Mouse (Mus musculus): ENCODE data around the gene Mrtfa. TPM values are rescaled to one million over a fixed set of nuclear protein-coding genes. Genes with fewer than 3 reads are reported as not detected.

The Mrtfa gene
- total RNA-seq, 1 experiment from 2014 or later: 15.8 TPM

DNA sequence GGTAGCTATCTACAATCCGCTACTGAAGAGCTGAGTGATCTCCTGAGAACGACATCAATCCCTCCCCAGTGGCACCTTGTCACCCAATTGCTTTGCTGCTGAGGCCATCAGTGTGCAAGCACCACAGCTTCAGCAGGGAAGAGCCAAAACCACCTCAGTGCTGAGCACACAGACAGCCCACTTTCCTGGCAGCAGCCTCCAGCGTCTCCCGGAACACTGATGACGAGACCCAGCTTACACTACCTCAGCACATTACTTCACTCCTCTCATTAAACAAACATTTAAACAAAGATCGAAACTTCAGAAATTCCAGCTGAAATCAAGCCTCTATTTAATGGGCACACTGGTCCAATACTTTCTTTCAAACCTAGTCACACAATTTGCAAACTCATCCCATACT is 21.8 kb downstream of the Mrtfa start:
- no peak for ATAC-seq (replicated peaks in 1 of 2; ENCODE audit: insufficient read depth in 1 of 2, low FRiP score in 2 of 2, low TSS enrichment in 1 of 2, low read depth in 1 of 2, poor library complexity in 2 of 2, severe bottlenecking in 2 of 2)

DNA sequence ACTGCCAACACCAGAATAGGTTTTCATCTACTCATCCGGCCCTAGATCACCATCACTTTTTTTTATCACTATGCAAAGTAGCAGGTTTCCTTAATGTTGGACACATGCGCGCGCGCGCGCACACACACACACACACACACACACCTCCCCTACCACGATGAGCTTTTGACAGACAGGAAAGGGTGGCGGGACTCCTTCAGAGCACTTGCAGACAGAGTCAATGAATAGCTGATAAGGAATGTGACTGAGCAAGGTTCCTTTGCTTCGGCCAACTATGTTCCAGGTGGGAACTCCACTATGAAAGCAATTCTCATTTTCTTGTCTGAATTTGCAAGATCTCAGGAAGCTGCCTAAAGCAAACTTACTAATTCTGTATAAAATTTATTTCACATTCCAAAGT is 22.7 kb downstream of the Mrtfa start:
- ATAC-seq (replicated peaks in 1 of 2; ENCODE audit: insufficient read depth in 1 of 2, low FRiP score in 2 of 2, low TSS enrichment in 1 of 2, low read depth in 1 of 2, poor library complexity in 2 of 2, severe bottlenecking in 2 of 2): no peak

DNA sequence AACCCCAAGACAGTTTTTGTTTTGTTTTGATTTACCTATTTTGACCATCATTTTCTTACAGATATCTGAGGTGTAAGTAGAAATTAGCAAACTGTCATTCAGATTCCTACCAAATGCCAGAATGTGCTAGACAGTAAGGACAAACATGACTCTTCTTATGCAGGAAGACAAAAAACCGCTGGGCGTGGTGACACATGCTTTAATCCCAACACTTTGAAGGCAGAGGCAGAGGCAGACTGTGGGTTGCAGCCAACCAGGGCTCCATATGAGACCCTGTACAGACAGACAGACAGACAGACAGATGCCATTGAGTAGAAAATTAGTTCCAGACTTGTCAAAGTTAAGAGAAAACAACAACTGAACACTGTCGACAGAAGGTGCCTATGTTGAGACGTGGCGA is 24.3 kb downstream of the Mrtfa start:
- no peak for ATAC-seq (replicated peaks in 1 of 2; ENCODE audit: insufficient read depth in 1 of 2, low FRiP score in 2 of 2, low TSS enrichment in 1 of 2, low read depth in 1 of 2, poor library complexity in 2 of 2, severe bottlenecking in 2 of 2)

DNA sequence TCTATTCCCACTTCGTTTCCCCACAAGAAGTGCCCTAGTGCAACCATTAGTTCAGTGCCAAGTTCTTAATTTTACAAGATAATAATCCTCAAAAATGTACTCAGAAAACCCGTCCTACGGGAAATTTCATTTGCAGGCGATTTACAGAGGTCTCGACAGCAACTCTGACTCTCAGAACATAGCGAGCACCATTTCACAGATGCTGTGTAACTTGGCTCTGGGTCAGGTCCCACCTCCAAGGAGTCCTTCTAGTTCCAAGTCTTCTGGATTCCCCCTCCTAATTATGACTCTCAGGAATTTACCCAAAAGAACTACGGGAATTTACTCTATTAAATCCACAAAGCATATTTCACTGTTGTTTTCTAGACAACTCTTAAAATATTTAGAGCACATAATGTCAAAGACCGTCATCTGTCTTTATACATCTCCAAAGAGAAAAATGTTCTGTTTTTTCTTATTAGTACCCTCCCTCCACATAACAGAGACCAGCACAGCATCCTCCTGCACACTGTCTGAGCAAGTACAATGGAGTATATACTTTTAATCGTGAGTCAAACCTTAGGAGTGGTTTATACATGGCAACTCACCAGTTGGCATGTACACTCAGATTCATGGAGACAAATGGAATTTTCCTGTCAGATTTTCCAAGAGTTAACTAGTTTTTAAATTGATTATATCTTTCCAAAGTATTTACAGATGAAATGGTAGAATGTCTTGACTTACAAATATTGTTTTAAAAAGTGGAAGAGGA is 25.8 kb downstream of the Mrtfa start:
- no peak for ATAC-seq (replicated peaks in 1 of 2; ENCODE audit: insufficient read depth in 1 of 2, low FRiP score in 2 of 2, low TSS enrichment in 1 of 2, low read depth in 1 of 2, poor library complexity in 2 of 2, severe bottlenecking in 2 of 2)

DNA sequence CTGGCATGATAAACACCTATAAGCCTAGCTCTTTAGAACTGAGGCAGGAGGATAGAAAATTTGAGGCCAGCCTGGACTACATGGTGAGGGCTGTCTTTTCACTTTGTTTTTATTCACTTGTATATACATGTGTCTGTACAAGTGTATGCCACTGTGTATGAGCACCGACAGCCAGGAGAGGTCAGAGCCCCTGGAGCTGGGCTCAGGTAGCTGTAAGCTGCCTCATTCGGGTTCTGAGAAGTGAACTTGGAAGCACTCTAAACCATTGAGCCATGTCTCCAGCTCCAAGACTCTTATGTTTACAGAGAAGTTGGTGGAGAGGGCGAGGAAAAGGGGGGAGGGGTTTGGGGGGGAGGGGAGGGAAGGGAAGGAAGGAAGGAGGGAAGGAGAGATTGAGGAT is 29.0 kb downstream of the Mrtfa start:
- ATAC-seq (replicated peaks in 1 of 2; ENCODE audit: insufficient read depth in 1 of 2, low FRiP score in 2 of 2, low TSS enrichment in 1 of 2, low read depth in 1 of 2, poor library complexity in 2 of 2, severe bottlenecking in 2 of 2): no peak

DNA sequence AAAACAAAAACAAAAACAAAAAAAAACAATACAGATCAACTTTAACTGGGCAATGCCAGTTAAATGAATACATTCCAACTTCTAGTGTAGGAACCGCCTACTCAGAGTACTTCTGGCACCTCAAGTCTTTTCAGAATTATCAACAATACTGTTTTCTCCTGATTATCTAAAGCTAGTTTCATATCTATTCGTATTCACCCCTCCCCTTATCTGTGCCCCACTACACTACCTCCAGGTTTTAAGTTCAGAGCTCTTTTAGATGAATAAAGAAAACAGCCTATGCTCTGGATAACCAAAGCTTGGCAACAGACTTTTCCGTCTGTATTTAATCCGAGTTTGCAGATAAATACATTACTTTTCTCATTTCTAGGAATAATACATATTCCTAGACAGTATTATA is 29.9 kb downstream of the Mrtfa start:
- no peak for ATAC-seq (replicated peaks in 1 of 2; ENCODE audit: insufficient read depth in 1 of 2, low FRiP score in 2 of 2, low TSS enrichment in 1 of 2, low read depth in 1 of 2, poor library complexity in 2 of 2, severe bottlenecking in 2 of 2)

DNA sequence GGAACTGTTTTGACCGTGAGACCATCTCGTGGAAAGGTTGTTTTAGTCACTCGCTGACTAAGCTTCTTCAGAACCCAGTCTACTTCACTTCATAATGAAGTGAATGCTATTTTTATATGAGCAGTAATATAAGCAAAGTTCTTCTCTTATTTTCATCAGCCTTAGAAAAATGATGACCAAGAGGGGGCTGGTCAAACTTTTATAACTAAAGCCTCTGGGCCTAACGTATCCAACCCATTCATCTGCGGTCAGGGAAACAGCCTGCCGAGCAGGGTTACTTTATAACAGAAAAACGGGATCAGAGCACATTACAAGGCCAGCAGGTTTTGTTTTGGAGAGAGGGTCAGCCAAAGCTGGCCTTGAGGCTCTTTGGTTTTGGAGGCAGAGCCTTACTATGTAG is 31.3 kb downstream of the Mrtfa start:
- ATAC-seq (replicated peaks in 1 of 2; ENCODE audit: insufficient read depth in 1 of 2, low FRiP score in 2 of 2, low TSS enrichment in 1 of 2, low read depth in 1 of 2, poor library complexity in 2 of 2, severe bottlenecking in 2 of 2): no peak

DNA sequence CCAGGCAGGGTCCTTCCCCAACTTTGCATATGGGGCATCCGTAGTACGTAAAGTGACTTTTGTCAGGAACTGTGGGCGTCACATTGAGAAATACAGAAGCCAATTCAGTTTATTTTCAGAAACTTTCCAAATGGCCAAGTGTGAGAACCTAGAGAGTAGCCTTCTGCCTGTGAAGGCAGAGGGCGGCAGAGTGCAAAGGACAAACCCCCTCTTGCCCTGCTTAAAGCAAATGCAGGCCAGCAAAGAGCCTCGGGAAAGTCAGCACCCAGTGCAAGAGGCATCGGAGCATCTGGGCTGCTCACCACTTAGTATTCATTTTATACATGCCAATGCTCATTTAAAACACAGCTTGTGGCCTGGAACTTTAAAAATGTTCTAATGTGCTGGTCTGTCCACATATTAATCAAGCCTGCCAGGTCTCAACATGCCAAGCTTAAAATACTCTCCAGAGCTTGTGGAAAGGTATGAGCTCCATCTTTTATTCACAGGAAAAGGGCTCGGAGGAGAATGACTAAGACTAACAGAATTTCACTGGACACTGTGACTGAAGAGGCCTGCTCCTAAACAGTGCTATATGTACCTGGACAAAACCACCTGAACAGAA is 31.9 kb downstream of the Mrtfa start:
- no peak for ATAC-seq (replicated peaks in 1 of 2; ENCODE audit: insufficient read depth in 1 of 2, low FRiP score in 2 of 2, low TSS enrichment in 1 of 2, low read depth in 1 of 2, poor library complexity in 2 of 2, severe bottlenecking in 2 of 2)

DNA sequence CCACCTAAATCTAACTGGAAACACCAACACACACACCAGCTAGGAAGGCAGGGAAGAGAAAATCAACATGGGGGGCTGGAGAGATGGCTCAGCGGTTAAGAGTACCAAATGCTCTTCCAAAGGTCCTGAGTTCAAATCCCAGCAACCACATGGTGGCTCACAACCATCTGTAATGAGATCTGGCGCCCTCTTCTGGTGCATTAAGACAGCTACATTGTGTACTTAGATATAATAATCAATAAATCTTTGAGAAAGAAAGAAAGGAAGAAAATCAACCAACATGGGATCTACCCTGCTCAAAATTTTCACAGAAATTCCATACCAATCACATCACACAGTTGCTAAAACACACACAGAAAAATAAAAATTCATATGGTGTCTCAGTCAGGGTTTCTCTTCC is 34.1 kb downstream of the Mrtfa start:
- ATAC-seq (replicated peaks in 1 of 2; ENCODE audit: insufficient read depth in 1 of 2, low FRiP score in 2 of 2, low TSS enrichment in 1 of 2, low read depth in 1 of 2, poor library complexity in 2 of 2, severe bottlenecking in 2 of 2): no peak

DNA sequence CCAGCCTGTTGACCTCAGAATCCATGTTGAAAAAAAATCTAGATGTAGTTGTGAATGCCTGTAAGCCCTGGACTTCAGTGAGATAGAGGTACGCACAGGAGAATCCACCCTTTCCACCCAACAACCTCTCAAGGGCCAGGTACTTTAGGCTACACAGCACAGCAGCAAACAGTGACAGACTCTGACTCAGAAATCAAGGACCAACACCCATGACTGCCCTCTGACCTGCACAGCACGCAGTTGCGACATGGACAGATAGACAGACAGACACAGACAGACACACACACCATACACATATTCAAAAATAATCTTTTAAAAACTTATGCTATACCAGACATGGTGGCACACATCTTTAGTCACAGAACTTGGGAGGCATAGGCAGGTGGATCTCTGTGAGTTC is 34.7 kb downstream of the Mrtfa start:
- ATAC-seq (replicated peaks in 1 of 2; ENCODE audit: insufficient read depth in 1 of 2, low FRiP score in 2 of 2, low TSS enrichment in 1 of 2, low read depth in 1 of 2, poor library complexity in 2 of 2, severe bottlenecking in 2 of 2): no peak

DNA sequence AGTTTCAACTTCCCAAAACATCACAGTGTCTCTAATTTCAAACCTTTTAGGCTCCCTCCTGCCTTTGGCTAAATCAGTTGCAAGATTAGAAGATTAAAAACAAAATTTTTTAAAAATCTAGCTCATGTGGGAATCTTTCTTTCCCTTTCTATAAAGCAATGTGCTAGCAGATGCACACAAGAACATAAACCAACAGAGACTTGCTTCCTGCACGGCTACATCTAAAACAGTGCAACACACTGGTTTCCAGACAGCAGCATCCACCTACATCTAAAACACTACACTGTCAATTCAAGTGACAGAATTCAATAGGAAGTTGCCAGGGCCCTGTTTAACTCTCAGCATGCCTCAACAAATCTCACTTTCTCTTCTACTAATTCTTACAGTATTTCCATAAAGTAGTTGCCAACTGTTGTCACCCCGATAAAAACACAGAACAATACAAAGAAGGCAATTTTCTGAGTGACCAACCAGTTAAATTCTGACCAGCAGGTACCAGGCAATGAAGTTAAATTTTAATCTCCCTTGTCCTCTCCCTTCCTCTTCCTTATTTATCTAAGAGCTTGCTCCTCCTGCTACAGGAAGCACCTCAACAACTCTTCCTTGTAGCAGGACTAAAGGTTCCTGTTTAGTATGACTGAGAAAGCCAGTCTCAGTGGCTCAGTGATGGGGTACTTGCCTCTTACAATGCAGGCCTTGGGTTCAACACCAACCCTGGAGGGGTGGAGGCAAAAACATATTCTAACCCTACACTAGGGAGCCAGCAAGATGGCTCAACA is 35.5 kb downstream of the Mrtfa start:
- no peak; a peak in 1 of 4 replicates for ATAC-seq (replicated peaks in 1 of 2; ENCODE audit: insufficient read depth in 1 of 2, low FRiP score in 2 of 2, low TSS enrichment in 1 of 2, low read depth in 1 of 2, poor library complexity in 2 of 2, severe bottlenecking in 2 of 2)

DNA sequence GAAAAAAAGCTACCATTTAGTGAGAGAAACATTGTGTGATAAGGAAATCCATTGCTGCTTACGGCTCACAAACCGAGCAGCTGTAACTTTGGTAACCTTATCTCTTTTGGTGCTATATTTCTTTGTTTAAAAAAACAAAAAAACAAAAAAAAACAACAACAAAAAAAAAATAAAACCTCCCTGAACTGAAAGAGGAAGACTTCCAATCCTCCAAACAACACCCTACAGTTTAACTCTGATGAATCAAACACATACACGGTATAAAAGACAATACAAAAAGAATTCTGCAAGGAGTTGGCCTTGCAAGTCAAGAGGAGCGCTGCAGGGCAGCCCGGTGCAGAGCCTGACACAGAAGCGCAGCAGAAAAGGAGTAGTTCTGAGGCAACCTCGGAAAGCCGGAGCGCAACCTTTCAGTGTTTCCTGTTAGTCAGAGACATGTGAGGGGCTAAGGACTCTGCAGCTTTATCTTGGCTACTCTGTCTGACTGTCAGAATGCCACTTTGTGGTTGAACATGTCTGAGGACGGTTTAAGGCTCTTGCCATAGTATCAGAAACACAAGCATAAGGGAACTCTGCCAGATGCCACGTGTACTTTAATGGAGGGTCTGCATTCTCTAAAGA is 48.5 kb downstream of the Mrtfa start:
- ATAC-seq (replicated peaks in 1 of 2; ENCODE audit: insufficient read depth in 1 of 2, low FRiP score in 2 of 2, low TSS enrichment in 1 of 2, low read depth in 1 of 2, poor library complexity in 2 of 2, severe bottlenecking in 2 of 2): no peak

DNA sequence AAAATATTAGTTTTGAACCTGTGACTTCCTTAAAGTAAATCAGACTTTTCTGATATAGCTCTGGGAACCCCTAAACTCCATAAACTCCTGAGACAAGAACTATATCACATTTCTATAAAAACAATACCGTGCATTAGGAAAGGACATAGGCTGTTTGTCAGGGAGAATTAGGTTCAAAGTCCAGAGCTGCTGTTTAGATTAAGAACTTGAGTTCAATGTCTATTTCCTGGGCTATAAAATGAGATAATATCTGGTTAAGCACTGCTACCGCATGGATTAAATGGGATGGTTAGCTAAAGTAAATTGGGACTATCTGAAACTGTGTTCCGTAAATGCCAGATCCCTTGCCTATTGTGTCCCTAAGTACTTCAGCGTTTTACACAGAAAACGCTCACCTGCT is 50.6 kb downstream of the Mrtfa start:
- ATAC-seq (replicated peaks in 1 of 2; ENCODE audit: insufficient read depth in 1 of 2, low FRiP score in 2 of 2, low TSS enrichment in 1 of 2, low read depth in 1 of 2, poor library complexity in 2 of 2, severe bottlenecking in 2 of 2): no peak

DNA sequence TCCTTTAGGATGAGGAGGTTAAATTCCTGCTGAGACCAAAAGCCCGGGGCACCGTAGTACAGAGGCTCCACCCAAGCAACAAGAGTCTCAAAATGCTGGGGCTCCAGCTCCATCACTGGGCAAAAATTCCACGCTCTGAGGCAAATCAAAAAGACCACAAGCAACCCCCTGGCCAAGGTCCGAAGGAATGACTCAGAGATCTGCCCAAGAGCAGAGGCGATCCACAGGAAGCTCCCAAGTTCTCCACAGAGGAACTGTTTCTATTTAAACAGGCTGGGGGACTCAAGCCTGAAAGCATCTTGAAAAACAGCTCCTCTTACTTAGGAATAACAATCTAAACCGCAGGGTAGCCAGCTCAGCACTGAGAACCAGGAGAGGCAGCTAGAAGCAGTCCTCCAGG is 53.3 kb downstream of the Mrtfa start:
- ATAC-seq (replicated peaks in 1 of 2; ENCODE audit: insufficient read depth in 1 of 2, low FRiP score in 2 of 2, low TSS enrichment in 1 of 2, low read depth in 1 of 2, poor library complexity in 2 of 2, severe bottlenecking in 2 of 2): no peak

DNA sequence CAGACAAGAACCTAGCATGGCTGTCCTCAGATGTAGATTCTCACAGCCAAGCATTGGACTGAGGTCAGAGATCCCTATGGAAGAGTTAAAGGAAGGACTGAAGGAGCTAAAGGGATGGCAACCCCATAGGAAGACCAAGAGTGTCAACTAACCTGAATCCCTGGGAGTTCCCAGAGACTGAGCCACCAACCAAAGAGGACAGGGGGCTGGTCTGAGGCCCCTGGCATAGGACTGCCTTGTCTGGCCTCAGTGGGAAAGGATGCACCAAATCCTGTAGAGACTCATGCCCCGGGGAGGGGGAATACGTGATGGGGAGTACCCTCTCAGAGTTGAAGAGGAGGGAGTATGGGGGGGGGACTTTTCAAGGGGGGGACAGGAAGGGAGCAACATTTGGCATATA is 56.8 kb downstream of the Mrtfa start:
- no peak for ATAC-seq (replicated peaks in 1 of 2; ENCODE audit: insufficient read depth in 1 of 2, low FRiP score in 2 of 2, low TSS enrichment in 1 of 2, low read depth in 1 of 2, poor library complexity in 2 of 2, severe bottlenecking in 2 of 2)

DNA sequence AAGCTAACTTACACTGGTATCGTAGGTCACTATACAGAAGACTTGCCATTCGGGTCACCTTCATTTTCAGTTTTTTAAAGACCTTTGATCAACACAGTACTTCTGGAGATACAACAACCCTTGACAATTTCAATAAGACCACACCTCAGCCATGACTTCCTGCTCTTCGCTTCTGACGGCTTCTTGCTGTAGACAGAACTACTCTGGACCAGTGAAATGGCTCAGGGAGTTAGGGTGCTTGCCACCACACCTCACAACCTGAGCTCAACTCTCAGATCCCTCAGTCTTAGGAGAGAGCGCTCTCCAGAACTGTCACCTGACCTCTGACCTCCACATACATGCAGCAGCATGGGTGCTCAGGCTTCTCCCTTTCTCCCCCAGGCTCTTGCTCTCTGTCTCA is 59.4 kb downstream of the Mrtfa start:
- ATAC-seq (replicated peaks in 1 of 2; ENCODE audit: insufficient read depth in 1 of 2, low FRiP score in 2 of 2, low TSS enrichment in 1 of 2, low read depth in 1 of 2, poor library complexity in 2 of 2, severe bottlenecking in 2 of 2): no peak

DNA sequence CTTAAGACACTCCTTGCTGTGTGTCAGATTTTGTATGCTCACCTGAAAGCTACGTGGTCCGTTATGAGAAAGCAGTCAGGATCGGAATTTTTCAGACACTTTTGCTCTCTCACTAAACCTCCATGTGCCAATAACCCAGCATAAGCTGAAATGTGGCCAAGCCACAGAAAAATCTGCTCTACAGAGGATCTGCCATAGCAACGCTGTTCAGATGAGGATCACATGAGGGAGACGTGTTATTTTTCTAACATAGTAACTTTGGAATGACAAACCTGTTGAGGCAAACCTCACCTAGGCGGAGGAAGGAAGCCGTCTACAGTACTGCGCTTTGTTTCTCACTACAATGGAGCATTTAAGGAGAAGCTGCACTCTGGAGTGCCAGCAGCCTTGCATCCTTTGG is 60.6 kb downstream of the Mrtfa start:
- ATAC-seq (replicated peaks in 1 of 2; ENCODE audit: insufficient read depth in 1 of 2, low FRiP score in 2 of 2, low TSS enrichment in 1 of 2, low read depth in 1 of 2, poor library complexity in 2 of 2, severe bottlenecking in 2 of 2): no peak

DNA sequence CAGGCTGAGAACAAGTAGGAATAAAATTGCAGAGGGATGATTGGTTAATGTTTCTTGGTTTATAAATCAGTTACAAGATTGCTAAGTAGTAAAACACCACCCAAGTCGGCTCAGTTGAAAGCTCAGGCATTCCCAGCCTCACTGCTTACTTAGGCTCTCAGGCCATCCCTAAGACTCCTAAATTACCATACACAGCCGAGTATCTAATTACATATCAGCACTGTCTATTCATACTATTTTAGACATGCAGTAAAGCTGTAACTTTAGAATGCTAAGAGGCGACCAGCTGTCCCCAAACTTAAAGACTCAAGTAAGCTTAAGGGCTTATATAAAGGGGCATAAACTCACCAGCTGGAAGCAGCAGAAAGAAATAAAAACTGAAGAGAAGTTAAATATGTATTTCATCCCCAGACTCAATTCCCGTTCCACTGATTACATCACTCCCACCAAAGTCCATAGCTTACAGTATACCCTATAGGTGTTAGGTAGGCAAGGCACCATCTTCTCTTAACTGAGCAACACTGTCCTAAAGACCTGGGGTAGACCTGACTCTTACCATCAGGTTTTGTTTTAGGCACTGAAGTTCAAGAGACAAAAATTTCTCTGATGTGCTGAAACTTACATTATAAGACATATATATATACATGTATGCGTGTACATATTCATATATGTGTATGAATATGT is 62.3 kb downstream of the Mrtfa start:
- ATAC-seq (replicated peaks in 1 of 2; ENCODE audit: insufficient read depth in 1 of 2, low FRiP score in 2 of 2, low TSS enrichment in 1 of 2, low read depth in 1 of 2, poor library complexity in 2 of 2, severe bottlenecking in 2 of 2): no peak
